Mouse (Mus musculus) stomach, embryonic 16.5 days (tissue): ENCODE measurements around the gene Usp38. TPM values are rescaled to one million over a fixed set of nuclear protein-coding genes. Genes with fewer than 3 reads are reported as not detected.

ENCODE experiments used
- ATAC-seq: fragments of 200-750 bp; cut with Nextera tagmentation; 2 replicates; pipeline ENCODE4 v1.8.0; 2017; ENCODE audit warnings: moderate number of reproducible peaks, moderate TSS enrichment; ENCODE audit not compliant: insufficient read depth, low FRiP score
- H3K27ac ChIP-seq: fragments of 300-500 bp; sonication (generic); 2 replicates; pipeline ENCODE4 v1.5.1; 2014; ENCODE audit warnings: low read length
- H3K27me3 ChIP-seq: fragments of 300-500 bp; sonication (generic); 2 replicates; pipeline ENCODE4 v1.6.1; 2014; ENCODE audit warnings: low read length, control low read depth, mixed read lengths; ENCODE audit not compliant: control insufficient read depth, insufficient read depth
- H3K36me3 ChIP-seq: fragments of 300-500 bp; sonication (generic); 2 replicates; pipeline ENCODE4 v1.6.1; 2014; ENCODE audit warnings: low read length; ENCODE audit not compliant: control insufficient read depth, insufficient read depth
- H3K4me1 ChIP-seq: fragments of 300-500 bp; sonication (generic); 2 replicates; pipeline ENCODE4 v1.6.1; 2014; ENCODE audit warnings: low read length, control low read depth, mixed read lengths; ENCODE audit not compliant: control insufficient read depth, insufficient read depth
- H3K4me2 ChIP-seq: fragments of 300-500 bp; sonication (generic); 2 replicates; pipeline ENCODE4 v1.6.1; 2014; ENCODE audit warnings: low read depth, low read length, mixed read lengths
- H3K4me3 ChIP-seq: fragments of 300-500 bp; sonication (generic); replicated peaks from 2 replicates; pipeline ENCODE4 v1.5.1; 2014; ENCODE audit warnings: mild to moderate bottlenecking, low read length
- H3K9ac ChIP-seq: fragments of 300-500 bp; sonication (generic); 2 replicates; pipeline ENCODE4 v1.6.1; 2014; ENCODE audit warnings: low read length
- H3K9me3 ChIP-seq: fragments of 300-500 bp; sonication (generic); replicated peaks from 2 replicates; pipeline ENCODE4 v1.6.1; 2016; ENCODE audit warnings: low read length, control low read depth; ENCODE audit not compliant: control insufficient read depth
- WGBS: fragments of 180-500 bp; shearing (Covaris S2); extraction: QIAGEN DNeasy Blood & Tissue Kit; methylation state at CpG from one replicate; pipeline ENCODE4 v1.1.7; 2014; 5-methylcytosine and 5-hydroxymethylcytosine counted together
- polyA plus RNA-seq: library from polyadenylated mRNA; unstranded; fragments of >200 nt; fragmentation: Nextera tagmentation; extraction: Ambion mirVana; gene quantifications from 2 replicates; pipeline ENCODE4 v1.2.1, GENCODE M21; 2015

Usp38 gene
- polyA plus RNA-seq, 1 experiment from 2014 or later, result 16.5 TPM

DNA sequence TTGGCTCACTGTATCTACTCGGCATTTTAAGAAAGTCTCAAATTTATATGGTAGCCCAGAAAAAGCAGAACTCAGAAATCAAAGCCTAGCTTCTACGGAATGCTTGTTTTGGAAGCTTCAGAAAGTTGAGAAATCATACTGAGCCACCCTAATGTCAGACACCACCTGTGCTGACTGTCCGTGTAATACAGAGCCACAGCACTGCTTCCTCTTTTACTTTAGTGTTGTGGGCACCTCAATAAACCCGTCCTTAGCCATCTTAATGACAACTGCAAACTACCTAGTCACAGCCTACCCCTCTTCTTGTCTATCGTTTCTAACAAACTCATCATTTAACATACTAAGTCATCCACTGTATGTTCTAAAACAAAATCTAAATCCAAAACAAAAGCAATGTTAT lies 4.3 kb downstream of the Usp38 start:
- Histone ChIP-seq H3K4me2 (no peak overlapping the region), H3K9ac (no peak overlapping the region), H3K4me1 (peaks cover 8% of the 10 kb centered on the region), H3K27me3 (no peaks in the 10 kb centered on the region), H3K4me3 (no peak overlapping the region), H3K27ac (no peak overlapping the region), H3K9me3 (no peaks in the 10 kb centered on the region), H3K36me3 (peaks cover 2% of the 10 kb centered on the region; the same call in 1 of the 2 replicates)
- no peak for ATAC-seq
- WGBS, result 82% methylated on average over 5 of the region's 5 CpGs

DNA sequence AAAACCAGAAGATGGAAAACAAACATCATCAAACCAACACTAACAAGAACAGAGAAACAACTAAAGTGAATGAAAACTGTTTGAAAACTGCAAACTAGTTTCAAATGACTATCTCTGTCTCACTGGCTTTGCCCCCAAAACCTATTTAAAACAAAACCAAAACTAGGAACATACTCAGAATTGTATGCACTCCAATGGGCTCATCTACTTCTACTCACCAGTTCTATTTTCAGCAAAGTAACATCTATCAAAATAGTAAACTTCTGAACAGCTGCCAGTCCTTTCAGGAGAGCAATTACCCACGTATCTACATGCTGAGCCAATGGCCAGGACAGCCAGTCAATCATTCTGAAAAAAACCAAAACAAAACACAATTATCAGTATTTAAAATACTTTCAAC lies 9.6 kb downstream of the Usp38 start:
- H3K36me3 ChIP-seq, result peaks cover 15% of the 10 kb centered on the region

DNA sequence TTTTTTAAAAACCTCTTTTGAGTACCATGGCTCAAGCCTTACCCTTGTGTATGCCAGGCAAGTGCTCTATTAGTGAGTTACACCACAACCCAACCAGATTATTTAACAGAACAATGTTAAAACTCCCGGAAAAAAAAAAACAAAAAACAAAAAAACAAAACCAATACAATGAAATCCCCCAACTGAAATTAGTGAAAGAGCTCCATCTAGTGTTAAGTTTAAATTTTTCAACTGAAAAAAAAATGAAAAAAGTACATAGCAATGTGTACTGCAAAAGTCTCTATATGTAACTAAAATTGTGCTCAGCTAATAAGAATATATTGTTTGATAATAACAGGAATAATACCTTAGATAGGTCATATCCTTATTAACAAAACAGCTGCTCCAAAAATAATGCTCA lies 18.1 kb downstream of the Usp38 start:
- no peaks in the 10 kb centered on the region for H3K9me3 ChIP-seq
- 9% methylated on average over 1 of the region's 1 CpGs for WGBS
- no peak overlapping the region for H3K4me2 ChIP-seq
- no peak overlapping the region for H3K9ac ChIP-seq
- no peaks in the 10 kb centered on the region for H3K4me1 ChIP-seq
- H3K36me3 ChIP-seq, result peaks cover 10% of the 10 kb centered on the region
- H3K4me3 ChIP-seq, result no peak overlapping the region
- H3K27me3 ChIP-seq, result no peaks in the 10 kb centered on the region
- H3K27ac ChIP-seq, result no peak overlapping the region
- ATAC-seq, result no peak

More for the DNA sequence above, 9.6 kb downstream of the Usp38 start:
- Histone ChIP-seq H3K27me3 (no peaks in the 10 kb centered on the region), H3K4me2 (no peak overlapping the region), H3K4me1 (no peaks in the 10 kb centered on the region), H3K4me3 (no peak overlapping the region), H3K27ac (no peak overlapping the region), H3K9me3 (no peaks in the 10 kb centered on the region), H3K9ac (no peak overlapping the region)
- 80% methylated on average over 1 of the region's 1 CpGs for WGBS
- ATAC-seq, result no peak

DNA sequence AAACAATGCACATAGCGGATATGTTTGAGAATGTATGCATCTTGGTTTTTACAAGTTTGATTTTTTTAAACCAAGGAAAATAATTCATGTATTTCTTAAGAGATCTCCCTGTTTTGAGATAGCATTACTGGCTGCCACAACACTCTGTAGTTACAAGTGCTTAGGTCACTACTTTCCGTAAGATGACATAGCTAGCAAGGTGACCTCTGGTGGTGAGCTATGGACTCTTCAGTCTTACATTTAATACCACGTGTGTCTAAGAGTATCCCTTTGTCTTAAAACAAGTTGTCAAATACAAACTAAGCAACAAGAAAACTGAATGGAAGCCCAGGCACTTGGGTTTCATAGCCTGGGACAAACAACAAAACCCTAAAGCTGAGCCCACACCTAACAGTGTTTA lies 22.8 kb downstream of the Usp38 start:
- H3K4me2 ChIP-seq, result no peak overlapping the region
- WGBS, result 50% methylated on average over 3 of the region's 3 CpGs
- ATAC-seq, result peak; percentile 81
- no peaks in the 10 kb centered on the region for H3K4me1 ChIP-seq
- H3K27me3 ChIP-seq, result no peaks in the 10 kb centered on the region
- H3K4me3 ChIP-seq, result no peak overlapping the region
- H3K9ac ChIP-seq, result no peak overlapping the region
- H3K36me3 ChIP-seq, result peaks cover 4% of the 10 kb centered on the region; the same call in 1 of the 2 replicates
- H3K9me3 ChIP-seq, result no peaks in the 10 kb centered on the region
- no peak overlapping the region for H3K27ac ChIP-seq

DNA sequence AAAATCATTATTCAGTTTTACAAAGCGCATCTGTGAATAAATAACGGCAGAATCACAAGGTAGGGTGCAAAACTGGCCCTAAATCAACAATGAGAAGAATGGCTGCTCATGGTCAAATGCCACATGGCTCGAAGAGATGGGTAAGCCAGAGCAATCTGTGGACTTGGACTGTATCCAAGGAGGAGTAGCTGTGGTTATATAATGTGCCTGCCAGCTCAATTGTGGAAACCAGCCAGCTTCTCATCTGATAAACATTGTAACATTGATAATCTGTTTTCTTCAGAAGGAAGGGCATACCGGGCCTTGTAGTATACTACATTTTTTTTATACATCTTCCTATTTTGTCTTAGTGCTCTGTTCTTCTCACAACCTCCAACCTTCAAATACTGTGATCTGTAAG lies 31.9 kb downstream of the Usp38 start:
- ATAC-seq, result no peak
- Histone ChIP-seq H3K36me3 (peaks cover 16% of the 10 kb centered on the region; the same call in 1 of the 2 replicates), H3K4me1 (no peaks in the 10 kb centered on the region), H3K27ac (no peak overlapping the region), H3K9me3 (no peaks in the 10 kb centered on the region), H3K4me2 (no peak overlapping the region), H3K4me3 (no peak overlapping the region), H3K9ac (no peak overlapping the region), H3K27me3 (no peaks in the 10 kb centered on the region)
- WGBS, result 64% methylated on average over 4 of the region's 4 CpGs

DNA sequence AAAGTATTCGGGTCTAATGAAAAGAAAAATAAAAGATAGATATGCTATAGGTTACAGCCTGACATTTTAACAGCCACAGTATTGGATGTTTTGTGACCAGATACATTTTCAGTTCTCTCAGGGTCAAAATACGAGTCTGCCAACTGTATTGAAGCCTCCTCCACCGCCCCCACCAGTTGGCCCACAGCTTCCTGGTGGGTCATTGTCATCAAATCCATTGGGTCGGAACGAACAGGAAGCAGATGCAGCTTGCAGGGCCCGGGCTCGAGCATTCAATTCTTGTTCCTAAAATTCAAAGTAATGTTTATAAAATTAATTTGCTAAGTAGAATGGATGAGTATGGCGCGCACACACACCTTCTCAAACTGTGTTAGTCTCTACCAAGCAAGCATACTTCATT lies 33.0 kb downstream of the Usp38 start:
- Histone ChIP-seq H3K4me1 (no peaks in the 10 kb centered on the region), H3K27ac (no peak overlapping the region), H3K4me2 (no peak overlapping the region), H3K9ac (no peak overlapping the region), H3K27me3 (no peaks in the 10 kb centered on the region), H3K36me3 (peaks cover 16% of the 10 kb centered on the region; the same call in 1 of the 2 replicates), H3K4me3 (no peak overlapping the region), H3K9me3 (no peaks in the 10 kb centered on the region)
- 82% methylated on average over 9 of the region's 9 CpGs for WGBS
- ATAC-seq, result no peak

DNA sequence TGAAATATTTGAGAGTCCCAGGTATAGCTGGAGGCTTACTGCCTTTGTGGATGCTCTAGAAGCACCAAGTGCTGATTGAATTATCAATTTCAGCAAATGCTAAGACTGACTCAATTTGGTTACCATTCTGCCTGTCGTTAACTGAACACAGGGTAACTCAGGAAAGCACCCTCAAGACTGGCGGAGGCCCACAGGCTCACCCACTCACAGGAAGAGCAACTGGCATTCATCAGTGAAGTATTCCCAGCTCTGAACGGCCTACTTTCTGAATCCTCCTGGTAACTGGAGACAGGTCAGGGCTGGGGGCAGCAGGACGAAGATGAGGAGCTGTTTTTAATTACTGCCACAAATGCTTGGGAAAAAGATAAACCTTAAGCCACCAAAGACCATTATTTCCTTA lies 34.7 kb downstream of the Usp38 start:
- no peaks in the 10 kb centered on the region for H3K27me3 ChIP-seq
- H3K9me3 ChIP-seq, result no peaks in the 10 kb centered on the region
- no peak overlapping the region for H3K4me3 ChIP-seq
- WGBS, result 88% methylated on average over 4 of the region's 4 CpGs
- H3K36me3 ChIP-seq, result peaks cover 8% of the 10 kb centered on the region; the same call in 1 of the 2 replicates
- ATAC-seq, result no peak
- no peak overlapping the region for H3K9ac ChIP-seq
- H3K4me1 ChIP-seq, result no peaks in the 10 kb centered on the region
- no peak overlapping the region for H3K27ac ChIP-seq
- H3K4me2 ChIP-seq, result no peak overlapping the region

DNA sequence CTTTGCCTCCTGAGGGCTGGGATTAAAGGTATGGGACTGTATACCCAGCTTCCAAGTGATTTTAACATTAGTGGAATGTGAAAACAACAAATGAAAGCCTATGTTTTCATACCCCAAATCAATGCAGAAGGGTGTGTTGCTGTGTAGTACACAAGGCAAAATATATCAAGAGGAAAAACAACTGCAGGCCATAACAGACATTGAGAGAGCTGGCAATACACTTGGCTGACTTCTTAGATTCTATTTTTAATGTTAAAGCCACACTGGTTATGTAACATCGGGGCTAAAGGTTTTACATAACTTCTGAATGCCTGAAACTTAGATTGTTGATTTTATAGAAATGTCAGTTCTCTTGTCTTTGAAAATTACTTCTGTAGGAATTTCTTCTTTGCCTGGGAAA lies 37.5 kb downstream of the Usp38 start:
- no peaks in the 10 kb centered on the region for H3K36me3 ChIP-seq
- H3K4me2 ChIP-seq, result no peak overlapping the region
- H3K4me3 ChIP-seq, result no peak overlapping the region
- no peak overlapping the region for H3K9ac ChIP-seq
- no peaks in the 10 kb centered on the region for H3K9me3 ChIP-seq
- WGBS, result 63% methylated on average over 1 of the region's 1 CpGs
- H3K4me1 ChIP-seq, result no peaks in the 10 kb centered on the region
- H3K27ac ChIP-seq, result no peak overlapping the region
- no peaks in the 10 kb centered on the region for H3K27me3 ChIP-seq
- ATAC-seq, result no peak

DNA sequence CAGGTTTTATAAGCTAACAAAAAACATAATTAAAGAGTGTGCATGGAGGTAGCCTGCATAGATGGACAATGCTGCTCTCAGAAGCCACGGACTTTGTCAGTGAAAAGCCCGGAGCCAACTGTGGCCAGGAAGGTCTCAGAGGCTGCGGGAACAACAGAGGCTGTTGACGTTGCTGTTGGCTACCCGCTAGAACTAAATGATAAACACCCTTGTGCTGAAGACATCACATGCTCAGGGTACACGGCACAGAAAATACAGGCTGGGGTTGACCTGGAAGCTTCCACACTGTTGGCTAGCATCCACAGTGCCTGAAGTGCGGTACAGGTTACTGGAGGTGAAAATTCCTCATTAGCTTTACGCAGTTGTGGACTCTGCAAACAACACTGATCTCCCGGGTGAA lies 43.6 kb downstream of the Usp38 start:
- ATAC-seq, result no peak
- Histone ChIP-seq H3K4me2 (no peak overlapping the region), H3K9ac (no peak overlapping the region), H3K36me3 (no peaks in the 10 kb centered on the region), H3K27ac (no peak overlapping the region), H3K4me1 (no peaks in the 10 kb centered on the region), H3K27me3 (no peaks in the 10 kb centered on the region), H3K4me3 (no peak overlapping the region), H3K9me3 (no peaks in the 10 kb centered on the region)
- WGBS, result 83% methylated on average over 8 of the region's 9 CpGs
